Mouse (Mus musculus) ES-Bruce4 (cell line): ENCODE results near the gene Dnajc8.

Experiments
- CTCF ChIP-seq: IDR thresholded peaks from one replicate; pipeline ENCODE4 v1.8.1; 2011; ENCODE audit warnings: low read depth, low read length
- EP300 ChIP-seq: IDR thresholded peaks from 2 replicates; pipeline ENCODE4 v1.6.1; 2011; ENCODE audit warnings: low read depth, low read length; ENCODE audit not compliant: insufficient read depth
- POLR2A ChIP-seq: IDR thresholded peaks from one replicate; pipeline ENCODE4 v1.8.1; 2011; ENCODE audit warnings: low read length; ENCODE audit not compliant: insufficient read depth

GRCm38 (mm10) chr4:132590642-132591041 is 55.3 kb downstream of the Dnajc8 start:
- TF ChIP-seq EP300 (no peak), POLR2A (no peak), CTCF (no peak)
